Mouse (Mus musculus) heart, embryonic 12.5 days (tissue): ENCODE results near the gene Gje1. TPM values are rescaled to one million over a fixed set of nuclear protein-coding genes. Genes with fewer than 3 reads are reported as not detected.

ENCODE experiments used
- ATAC-seq: fragments of 200-750 bp; cut with Nextera tagmentation; 2 replicates; pipeline ENCODE4 v1.8.0; 2017; ENCODE audit warnings: moderate TSS enrichment, moderate library complexity; ENCODE audit not compliant: insufficient number of reproducible peaks, low FRiP score
- H3K27ac ChIP-seq: fragments of 300-500 bp; sonication (generic); 2 replicates; pipeline ENCODE4 v1.5.1; 2016; ENCODE audit warnings: mild to moderate bottlenecking, moderate library complexity; ENCODE audit not compliant: poor library complexity, severe bottlenecking
- H3K27me3 ChIP-seq: fragments of 300-500 bp; sonication (generic); replicated peaks from 2 replicates; pipeline ENCODE4 v1.6.1; 2016; ENCODE audit warnings: mild to moderate bottlenecking, moderate library complexity
- H3K36me3 ChIP-seq: fragments of 300-500 bp; sonication (generic); 2 replicates; pipeline ENCODE4 v1.6.1; 2016; ENCODE audit warnings: mild to moderate bottlenecking, moderate library complexity
- H3K4me1 ChIP-seq: fragments of 300-500 bp; sonication (generic); replicated peaks from 2 replicates; pipeline ENCODE4 v1.6.1; 2016; ENCODE audit warnings: mild to moderate bottlenecking
- H3K4me2 ChIP-seq: fragments of 300-500 bp; sonication (generic); 2 replicates; pipeline ENCODE4 v1.6.1; 2016; ENCODE audit warnings: mild to moderate bottlenecking, moderate library complexity
- H3K4me3 ChIP-seq: fragments of 300-500 bp; sonication (generic); 2 replicates; pipeline ENCODE4 v1.5.1; 2016; ENCODE audit warnings: mild to moderate bottlenecking
- H3K9ac ChIP-seq: fragments of 300-500 bp; sonication (generic); 2 replicates; pipeline ENCODE4 v1.6.1; 2016; ENCODE audit warnings: mild to moderate bottlenecking, moderate library complexity
- H3K9me3 ChIP-seq: fragments of 300-500 bp; sonication (generic); replicated peaks from 2 replicates; pipeline ENCODE4 v1.6.1; 2016; ENCODE audit warnings: mild to moderate bottlenecking, moderate library complexity
- WGBS: fragments of 180-500 bp; shearing (Covaris S2); methylation state at CpG from one replicate; pipeline ENCODE4 v1.1.7; 2016; 5-methylcytosine and 5-hydroxymethylcytosine counted together
- polyA plus RNA-seq: library from polyadenylated mRNA; unstranded; fragments of >200 nt; fragmentation: Nextera tagmentation; extraction: Ambion mirVana; gene quantifications from 2 replicates; pipeline ENCODE4 v1.2.1, GENCODE M21; 2016

Gje1 gene
- not detected in 2 replicates for polyA plus RNA-seq

DNA sequence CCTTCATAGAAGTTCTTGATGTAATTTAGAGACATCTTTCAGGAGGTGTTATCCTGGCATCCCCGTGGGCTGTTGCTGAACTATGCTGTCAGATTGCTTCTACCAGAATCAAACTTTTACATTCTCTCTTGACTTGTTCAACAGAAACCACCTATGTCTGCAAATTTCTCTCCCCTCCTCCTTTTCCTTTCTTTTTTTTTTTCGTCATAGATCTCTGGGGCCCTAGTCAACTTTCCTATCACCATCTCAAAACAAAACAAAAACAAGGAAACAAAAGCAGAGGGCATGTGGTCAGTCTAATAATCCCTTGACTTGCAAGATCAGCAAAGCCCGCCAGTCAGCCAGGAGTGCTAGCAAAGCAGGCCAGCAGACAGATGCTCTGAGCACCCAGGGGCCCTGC, at the start of gene Gje1:
TSS of gene Gje1 (minus strand) at position 101 of the 400 bp plus-strand sequence.
- H3K27me3 ChIP-seq, result no peaks in the 10 kb centered on the region
- H3K9ac ChIP-seq, result no peak within 1 kb of the TSS
- WGBS, result 48% methylated on average over 3 of the region's 3 CpGs
- H3K27ac ChIP-seq, result no peak within 1 kb of the TSS
- H3K4me1 ChIP-seq, result no peaks in the 10 kb centered on the region
- no peaks in the 10 kb centered on the region for H3K36me3 ChIP-seq
- no peak within 1 kb of the TSS for H3K4me3 ChIP-seq
- ATAC-seq, result no peak
- H3K9me3 ChIP-seq, result no peaks in the 10 kb centered on the region
- no peak within 1 kb of the TSS for H3K4me2 ChIP-seq

DNA sequence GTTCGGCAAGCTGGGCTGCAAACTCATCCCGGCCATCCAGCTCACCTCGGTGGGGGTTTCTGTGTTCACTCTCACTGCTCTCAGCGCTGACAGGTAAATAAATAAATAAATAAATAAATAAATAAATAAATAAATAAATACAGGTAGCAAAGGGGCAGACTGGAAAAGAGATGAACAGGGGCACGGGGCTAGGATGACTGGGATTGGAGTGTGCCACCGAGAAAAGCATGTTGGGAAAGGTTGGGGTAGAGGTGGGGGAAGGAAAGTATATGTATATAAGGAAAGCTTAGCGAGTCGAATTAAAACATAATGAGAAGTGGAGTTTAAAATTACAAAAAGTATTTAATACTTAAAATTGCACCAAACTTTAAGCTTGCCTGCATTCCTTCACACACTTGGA, 42.6 kb upstream of the Gje1 start:
- Histone ChIP-seq H3K4me1 (peaks cover 9% of the 10 kb centered on the region), H3K4me3 (peak overlapping the region; percentile 51), H3K9ac (no peak overlapping the region), H3K27me3 (peaks cover 12% of the 10 kb centered on the region), H3K27ac (no peak overlapping the region), H3K4me2 (peak overlapping the region; percentile 90), H3K36me3 (no peaks in the 10 kb centered on the region), H3K9me3 (no peaks in the 10 kb centered on the region)
- WGBS, result 21% methylated on average over 8 of the region's 8 CpGs
- no peak for ATAC-seq

DNA sequence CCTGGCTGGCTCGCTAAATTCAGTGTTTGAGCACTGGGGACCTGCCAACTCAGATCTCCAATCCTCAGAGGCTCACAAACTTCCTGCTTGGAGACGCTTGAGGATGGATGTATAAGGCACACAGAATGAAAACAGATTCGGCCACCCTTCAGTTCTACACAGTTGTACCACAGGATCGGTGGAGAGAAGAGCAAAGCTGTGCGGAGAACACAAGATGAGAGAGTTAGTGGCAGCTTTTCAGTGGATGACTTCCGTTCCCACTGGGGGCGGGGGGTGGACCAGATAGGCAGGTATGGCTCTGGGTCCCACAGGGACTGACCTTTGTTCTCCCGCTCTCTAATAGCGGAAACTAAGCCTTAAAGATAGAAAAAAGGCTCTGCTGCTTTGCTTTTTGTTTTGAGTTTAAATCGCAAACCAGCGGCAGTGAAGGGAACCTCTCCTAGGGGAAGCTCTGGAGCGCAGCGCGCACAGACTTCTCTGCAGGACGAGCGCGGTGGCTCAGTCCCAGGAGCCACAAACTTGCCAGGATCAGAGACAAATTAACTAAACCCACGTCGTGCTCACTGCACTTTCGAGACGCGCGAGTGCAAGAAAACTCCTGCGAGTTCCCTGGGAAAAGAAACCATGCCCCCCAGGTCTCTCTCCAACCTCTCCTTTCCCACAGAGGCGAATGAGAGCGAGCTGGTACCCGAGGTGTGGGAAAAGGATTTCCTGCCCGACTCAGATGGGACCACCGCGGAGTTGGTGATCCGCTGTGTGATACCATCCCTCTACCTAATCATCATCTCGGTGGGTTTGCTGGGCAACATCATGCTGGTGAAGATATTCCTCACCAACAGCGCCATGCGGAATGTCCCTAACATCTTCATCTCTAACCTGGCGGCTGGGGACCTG, 41.9 kb upstream of the Gje1 start:
- no peaks in the 10 kb centered on the region for H3K36me3 ChIP-seq
- peak overlapping the region; percentile 90 for H3K4me2 ChIP-seq
- peaks cover 12% of the 10 kb centered on the region for H3K27me3 ChIP-seq
- no peak for ATAC-seq
- H3K9ac ChIP-seq, result 0 out of 2 replicates have a peak overlapping the region, but pooled peaks have one; percentile 41
- WGBS, result 3% methylated on average over 35 of the region's 35 CpGs
- no peaks in the 10 kb centered on the region for H3K9me3 ChIP-seq
- peaks cover 9% of the 10 kb centered on the region for H3K4me1 ChIP-seq
- H3K27ac ChIP-seq, result no peak overlapping the region
- peak overlapping the region; percentile 51 for H3K4me3 ChIP-seq

DNA sequence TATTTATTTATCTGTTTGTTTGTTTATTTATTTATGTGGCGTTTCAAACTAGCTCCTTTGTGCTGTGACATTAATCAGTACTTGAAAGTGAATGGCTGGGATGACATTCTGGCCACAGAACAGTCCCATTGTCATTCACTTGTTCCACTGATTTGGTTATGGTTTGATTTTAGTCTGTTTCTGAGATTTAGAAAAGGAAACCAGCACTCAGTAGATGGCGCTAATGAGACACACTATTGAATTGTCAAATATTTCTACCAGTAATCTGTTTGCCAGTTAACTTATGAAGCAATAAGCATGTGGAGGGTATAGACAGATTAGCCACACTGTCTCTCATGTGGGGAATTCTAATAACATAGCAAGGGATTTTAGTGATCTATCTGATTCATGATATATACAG, 16.3 kb upstream of the Gje1 start:
- Histone ChIP-seq H3K4me1 (no peaks in the 10 kb centered on the region), H3K9ac (no peak overlapping the region), H3K27ac (no peak overlapping the region), H3K27me3 (no peaks in the 10 kb centered on the region), H3K4me3 (no peak overlapping the region), H3K9me3 (no peaks in the 10 kb centered on the region), H3K4me2 (no peak overlapping the region), H3K36me3 (no peaks in the 10 kb centered on the region)
- 5% methylated on average over 2 of the region's 2 CpGs for WGBS
- no peak for ATAC-seq

DNA sequence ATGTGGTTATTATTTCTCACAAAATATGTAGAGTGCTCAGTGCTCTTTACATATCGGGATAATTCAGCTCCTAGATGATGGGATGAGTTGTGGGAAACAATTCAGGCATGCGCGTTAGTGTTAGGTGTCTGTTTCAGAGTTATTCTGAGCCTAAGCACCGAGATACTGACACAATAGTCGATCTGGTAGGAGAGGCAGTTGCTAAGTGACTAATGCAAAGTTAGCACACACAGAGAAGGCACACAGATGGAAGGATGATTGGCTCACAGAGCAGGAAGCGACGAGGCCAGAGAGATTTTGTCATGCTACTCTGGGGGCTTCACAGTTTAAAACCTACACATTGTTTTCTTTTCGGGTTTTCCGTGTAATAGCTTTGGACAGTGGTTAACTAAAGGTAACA, 7.7 kb upstream of the Gje1 start:
- Histone ChIP-seq H3K4me1 (no peaks in the 10 kb centered on the region), H3K27ac (no peak overlapping the region), H3K27me3 (no peaks in the 10 kb centered on the region), H3K9me3 (no peaks in the 10 kb centered on the region), H3K9ac (no peak overlapping the region), H3K4me2 (no peak overlapping the region), H3K36me3 (no peaks in the 10 kb centered on the region), H3K4me3 (no peak overlapping the region)
- no peak for ATAC-seq
- 50% methylated on average over 9 of the region's 9 CpGs for WGBS

DNA sequence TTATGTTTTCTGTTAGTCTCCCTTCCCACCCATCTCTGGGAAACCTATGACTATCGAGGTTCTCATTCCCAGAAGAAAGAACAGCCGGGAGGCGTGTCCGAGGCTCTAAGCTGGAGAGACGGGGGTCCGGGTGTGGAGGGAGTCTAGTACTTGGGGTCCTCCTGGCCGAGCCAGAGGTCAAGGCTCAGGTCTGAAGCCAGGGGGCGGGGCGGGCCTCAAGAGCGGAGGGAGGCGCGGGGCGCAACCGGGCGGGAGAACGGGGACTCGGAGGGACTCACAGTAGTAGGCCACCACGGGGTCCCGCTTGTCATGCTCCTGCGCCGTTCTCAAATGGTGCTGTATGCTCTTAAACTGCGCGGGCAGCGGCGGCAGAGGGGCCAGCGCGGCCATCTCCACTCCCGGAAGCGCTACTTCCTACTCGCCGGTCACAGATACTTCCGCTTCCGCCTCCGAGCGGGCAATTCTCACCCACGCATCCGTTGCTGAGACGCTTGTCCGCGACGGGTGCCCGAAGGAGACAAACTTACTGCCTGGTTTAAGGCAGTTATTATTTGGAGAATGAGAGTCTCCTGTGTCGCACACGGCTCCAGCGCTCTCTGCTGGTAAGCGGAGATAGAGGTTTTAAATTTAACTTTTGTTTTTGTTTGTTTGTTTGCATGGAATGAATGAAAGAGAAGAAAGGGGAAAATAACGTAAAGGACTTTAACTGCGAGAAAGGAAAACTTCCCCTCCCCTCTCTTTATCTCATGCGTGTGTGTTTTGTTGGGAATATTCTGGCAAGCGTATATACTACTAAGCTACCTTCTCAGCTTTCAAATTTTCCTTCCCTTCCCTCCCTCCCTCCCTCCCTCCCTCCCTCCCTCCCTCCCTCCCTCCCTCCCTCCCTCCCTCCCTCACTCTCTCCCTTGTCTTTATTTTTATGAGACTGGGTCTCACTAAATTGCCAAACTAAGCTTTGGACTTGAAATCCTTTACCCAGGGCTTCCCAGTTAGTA, 12.6 kb downstream of the Gje1 start, which contains the start of the genes Vta1 and Nmbr:
TSS of gene Vta1 (minus strand) at position 489 of the 995 bp plus-strand sequence.
TSS of gene Nmbr (plus strand) at position 520 of the 995 bp plus-strand sequence.
- no peaks in the 10 kb centered on the region for H3K36me3 ChIP-seq
- no peaks in the 10 kb centered on the region for H3K27me3 ChIP-seq
- peak within 1 kb of the TSS; percentile 72 for H3K4me2 ChIP-seq
- peak within 1 kb of the TSS; percentile 52 for H3K27ac ChIP-seq
- H3K9me3 ChIP-seq, result no peaks in the 10 kb centered on the region
- H3K4me1 ChIP-seq, result peaks cover 11% of the 10 kb centered on the region
- peak; percentile 94 for ATAC-seq
- under 1% methylated on average over 50 of the region's 50 CpGs for WGBS
- peak within 1 kb of the TSS; percentile 87 for H3K4me3 ChIP-seq
- H3K9ac ChIP-seq, result peak within 1 kb of the TSS; percentile 74

DNA sequence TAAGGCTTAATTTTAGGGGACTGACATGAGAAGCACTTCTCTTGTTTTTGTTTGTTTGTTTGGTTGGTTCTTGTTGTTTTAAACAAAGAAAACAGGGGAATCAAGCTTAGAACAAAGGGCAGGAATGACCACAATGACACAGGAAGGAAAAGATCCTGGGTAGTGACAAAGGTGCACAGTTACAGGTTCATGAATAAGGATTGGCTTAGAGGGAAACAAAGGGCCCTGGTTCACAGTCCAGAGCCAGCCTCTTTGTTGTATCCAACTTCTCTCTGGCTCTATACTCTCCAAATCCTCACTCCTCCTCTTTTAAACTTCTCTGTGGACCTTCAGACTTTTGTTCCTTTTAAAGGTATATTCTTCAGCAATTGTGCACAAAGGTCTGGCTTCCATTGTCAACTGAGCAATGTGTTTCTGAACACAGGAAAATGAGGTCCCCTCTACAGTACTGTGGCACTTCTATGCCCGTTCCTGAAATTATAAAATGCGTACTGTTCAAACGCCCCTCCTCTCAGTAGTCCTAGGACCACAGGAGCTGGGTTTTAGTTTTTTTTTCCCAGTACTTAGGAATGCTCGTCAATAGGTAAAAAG, 14.1 kb downstream of the Gje1 start:
- H3K27ac ChIP-seq, result no peak overlapping the region
- ATAC-seq, result no peak
- 0 out of 2 replicates have a peak, but pooled peaks cover 2% of the 10 kb centered on the region for H3K36me3 ChIP-seq
- peaks cover 11% of the 10 kb centered on the region for H3K4me1 ChIP-seq
- no peaks in the 10 kb centered on the region for H3K27me3 ChIP-seq
- peak overlapping the region; percentile 72 for H3K4me2 ChIP-seq
- H3K9ac ChIP-seq, result peak overlapping the region; percentile 45
- 65% methylated on average over 4 of the region's 4 CpGs for WGBS
- peak overlapping the region; percentile 87 for H3K4me3 ChIP-seq
- H3K9me3 ChIP-seq, result no peaks in the 10 kb centered on the region

DNA sequence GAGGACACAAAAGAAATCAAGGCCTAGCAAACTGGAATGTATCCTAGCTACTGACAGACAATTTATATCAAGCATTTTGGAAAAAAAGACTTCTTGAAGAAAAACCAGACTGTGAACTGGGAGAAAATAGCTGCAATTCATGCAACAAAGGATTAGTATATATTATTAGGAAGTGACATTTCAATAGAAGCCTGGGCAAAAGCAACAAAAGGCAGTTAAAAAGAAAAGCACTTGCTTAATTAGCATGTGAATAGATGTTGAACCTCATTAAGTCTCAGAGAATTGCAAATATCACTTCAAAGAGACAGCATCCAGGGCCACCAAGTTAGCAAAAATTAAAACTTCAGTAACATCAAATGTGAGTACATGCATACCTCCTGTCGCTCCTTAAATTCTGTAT, 14.8 kb downstream of the Gje1 start:
- Histone ChIP-seq H3K4me3 (no peak overlapping the region), H3K4me1 (peaks cover 11% of the 10 kb centered on the region), H3K36me3 (0 out of 2 replicates have a peak, but pooled peaks cover 2% of the 10 kb centered on the region), H3K9me3 (no peaks in the 10 kb centered on the region), H3K4me2 (no peak overlapping the region), H3K27ac (no peak overlapping the region), H3K27me3 (no peaks in the 10 kb centered on the region), H3K9ac (0 out of 2 replicates have a peak overlapping the region, but pooled peaks have one; percentile 45)
- WGBS, result 74% methylated on average over 1 of the region's 1 CpGs
- ATAC-seq, result no peak

DNA sequence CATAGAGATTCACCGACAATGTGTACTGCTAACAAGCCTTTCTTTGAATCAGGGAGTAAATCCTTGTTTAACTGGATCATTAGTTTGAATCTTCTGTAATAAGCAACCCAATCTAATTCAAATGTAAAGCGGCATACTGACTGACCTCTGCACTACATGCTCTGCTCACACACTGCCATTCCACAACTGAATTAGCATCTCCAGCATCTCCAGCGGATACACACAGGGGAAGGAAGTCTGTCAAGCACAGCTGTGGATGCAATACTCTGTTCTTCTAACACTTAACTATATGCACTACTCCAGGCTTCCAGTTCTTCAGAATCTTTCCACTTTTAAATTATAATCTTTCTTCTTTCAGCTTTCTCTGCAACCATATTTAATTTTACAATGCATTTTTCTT, 27.7 kb downstream of the Gje1 start:
- Histone ChIP-seq H3K27me3 (no peaks in the 10 kb centered on the region), H3K4me1 (0 out of 2 replicates have a peak, but pooled peaks cover 4% of the 10 kb centered on the region), H3K9me3 (peaks cover 2% of the 10 kb centered on the region; the same call in 1 of the 2 replicates), H3K9ac (no peak overlapping the region), H3K4me3 (no peak overlapping the region), H3K36me3 (peaks cover 12% of the 10 kb centered on the region), H3K27ac (no peak overlapping the region), H3K4me2 (no peak overlapping the region)
- ATAC-seq, result no peak
- 90% methylated on average over 3 of the region's 3 CpGs for WGBS

DNA sequence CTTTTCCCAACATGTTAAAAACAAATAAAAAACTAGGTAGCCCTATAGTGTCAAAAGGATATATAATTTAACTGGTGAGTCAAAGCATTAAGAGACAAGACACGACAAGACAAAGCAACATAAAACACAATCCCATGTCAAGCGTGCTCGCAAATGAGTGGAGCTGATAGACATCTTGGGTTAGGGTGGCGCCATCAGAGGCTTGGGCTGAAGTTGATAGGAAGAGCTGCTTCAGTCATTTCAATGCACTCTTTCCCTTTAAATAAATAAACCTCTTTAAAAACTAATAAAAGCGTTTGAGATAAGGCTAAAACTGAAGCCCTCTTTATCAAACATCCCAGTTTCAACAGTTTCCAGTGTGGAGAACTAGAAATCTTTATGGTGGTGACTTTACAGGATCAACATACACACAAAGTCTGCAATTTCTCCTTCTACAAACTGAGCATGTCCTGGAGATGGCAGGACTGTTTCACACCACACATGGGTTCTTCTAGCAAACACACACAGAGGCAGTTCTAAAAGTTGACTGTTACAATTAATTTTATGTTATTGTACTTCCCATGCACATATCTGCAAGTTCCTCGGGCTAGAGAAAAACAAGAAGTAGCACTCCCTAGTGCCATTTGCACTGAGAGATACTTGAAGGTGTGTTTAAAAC, 29.1 kb downstream of the Gje1 start:
- Histone ChIP-seq H3K9ac (no peak overlapping the region), H3K27ac (no peak overlapping the region), H3K4me3 (no peak overlapping the region), H3K9me3 (peaks cover 2% of the 10 kb centered on the region; the same call in 1 of the 2 replicates), H3K4me1 (0 out of 2 replicates have a peak, but pooled peaks cover 4% of the 10 kb centered on the region), H3K27me3 (no peaks in the 10 kb centered on the region), H3K36me3 (peaks cover 12% of the 10 kb centered on the region), H3K4me2 (no peak overlapping the region)
- 62% methylated on average over 6 of the region's 6 CpGs for WGBS
- ATAC-seq, result no peak
